Mouse (Mus musculus) liver, adult 2 months (tissue): Measurements from ENCODE around the gene Pdcd6. TPM values are rescaled to one million over a fixed set of nuclear protein-coding genes. Genes with fewer than 3 reads are reported as not detected.

Source experiments
- DNase-seq: peaks from one replicate; pipeline ENCODE4 v3.0.0-alpha.2; 2011; ENCODE audit warnings: low read depth, low spot score; ENCODE audit errors: extremely low read depth
- H3K27ac ChIP-seq: fragments of 200-500 bp; replicated peaks from 2 replicates; pipeline ENCODE4 v1.5.1; 2012; ENCODE audit warnings: low read depth, mild to moderate bottlenecking, control low read depth, inconsistent platforms, low read length; ENCODE audit not compliant: insufficient read depth
- H3K27me3 ChIP-seq: fragments of 200-500 bp; 2 replicates; pipeline ENCODE4 v1.6.1; 2012; ENCODE audit warnings: mild to moderate bottlenecking, moderate library complexity, low read length, inconsistent platforms; ENCODE audit not compliant: control insufficient read depth, insufficient read depth
- H3K36me3 ChIP-seq: fragments of 200-500 bp; 2 replicates; pipeline ENCODE4 v1.6.1; 2012; ENCODE audit warnings: low read length, inconsistent platforms; ENCODE audit not compliant: control insufficient read depth, insufficient read depth
- H3K4me1 ChIP-seq: fragments of 200-500 bp; 2 replicates; pipeline ENCODE4 v1.6.1; 2011; ENCODE audit warnings: low read length; ENCODE audit not compliant: control insufficient read depth, insufficient read depth
- H3K4me3 ChIP-seq: fragments of 200-500 bp; 2 replicates; pipeline ENCODE4 v1.5.1; 2011; ENCODE audit warnings: low read depth, mild to moderate bottlenecking, control low read depth, low read length, moderate library complexity; ENCODE audit not compliant: insufficient read depth
- H3K79me2 ChIP-seq: fragments of 200-500 bp; 2 replicates; pipeline ENCODE4 v1.6.1; 2012; ENCODE audit warnings: inconsistent platforms, mild to moderate bottlenecking, low read length, moderate library complexity; ENCODE audit not compliant: control insufficient read depth, insufficient read depth
- H3K9ac ChIP-seq: fragments of 200-500 bp; 2 replicates; pipeline ENCODE4 v1.6.1; 2012; ENCODE audit warnings: low read depth, mild to moderate bottlenecking, control low read depth, inconsistent platforms, low read length
- CTCF ChIP-seq: fragments of 200-500 bp; IDR thresholded peaks from 2 replicates; pipeline ENCODE4 v1.5.1; 2011; ENCODE audit warnings: low read depth, low read length, control low read depth
- POLR2A ChIP-seq: fragments of 200-500 bp; IDR thresholded peaks from 2 replicates; pipeline ENCODE4 v1.6.1; 2011; ENCODE audit warnings: low read length, control low read depth; ENCODE audit not compliant: insufficient read depth; ENCODE audit errors: extremely low read depth
- WGBS: fragments of 180-500 bp; shearing (Covaris S2); methylation state at CpG from one replicate; pipeline ENCODE4 v1.1.7; 2018; 5-methylcytosine and 5-hydroxymethylcytosine counted together
- polyA plus RNA-seq: library from polyadenylated mRNA; depleted of rRNA; stranded (reverse); fragments of >200 nt; gene quantifications from 2 replicates; pipeline ENCODE4 v1.2.3, GENCODE M21; 2012
- total RNA-seq: library from RNA; depleted of rRNA; stranded (reverse); fragments of >200 nt; gene quantifications from 2 replicates; pipeline ENCODE4 v1.2.3, GENCODE M21; 2014

Gene Pdcd6
- total and polyA plus RNA-seq, 2 experiments = 77.0 to 140 TPM

- Histone ChIP-seq H3K9ac (no peak overlapping the region), H3K27me3 (no peaks in the 10 kb centered on the region), H3K36me3 (peaks cover 31% of the 10 kb centered on the region), H3K27ac (no peak overlapping the region), H3K79me2 (no peaks in the 10 kb centered on the region), H3K4me3 (no peak overlapping the region), H3K4me1 (no peaks in the 10 kb centered on the region)
- WGBS = 38% methylated on average over 4 of the region's 4 CpGs
- TF ChIP-seq CTCF (peak; percentile 88), POLR2A (no peak)
- DNase-seq = peak; percentile 24
Measured at GRCm38 (mm10) chr13:74300925-74301606, 16.3 kb downstream of the Pdcd6 start.

- Histone ChIP-seq H3K27me3 (no peaks in the 10 kb centered on the region), H3K27ac (no peak overlapping the region), H3K36me3 (no peaks in the 10 kb centered on the region), H3K4me3 (no peak overlapping the region), H3K9ac (no peak overlapping the region), H3K4me1 (no peaks in the 10 kb centered on the region), H3K79me2 (no peaks in the 10 kb centered on the region)
- 67% methylated on average over 7 of the region's 7 CpGs for WGBS
- no peak for DNase-seq
- TF ChIP-seq CTCF (no peak), POLR2A (no peak)
Measured at GRCm38 (mm10) chr13:74296376-74296775, 21.0 kb downstream of the Pdcd6 start.

GRCm38 (mm10) chr13:74292167-74292566 is 25.2 kb downstream of the Pdcd6 start, which contains the start of gene Ahrr:
TSS of gene Ahrr (minus strand) at chr13:74292331.
- no peak for TF ChIP-seq POLR2A
- peak; percentile 28; the same call in 1 of the 2 replicates for TF ChIP-seq CTCF
- WGBS = 2% methylated on average over 27 of the region's 27 CpGs
- Histone ChIP-seq H3K4me3 (no peak within 1 kb of the TSS), H3K36me3 (no peaks in the 10 kb centered on the region), H3K79me2 (no peaks in the 10 kb centered on the region), H3K9ac (no peak within 1 kb of the TSS), H3K4me1 (no peaks in the 10 kb centered on the region), H3K27me3 (no peaks in the 10 kb centered on the region), H3K27ac (no peak within 1 kb of the TSS)
- DNase-seq = no peak

GRCm38 (mm10) chr13:74289646-74290045 is 27.7 kb downstream of the Pdcd6 start:
- Histone ChIP-seq H3K4me1 (no peaks in the 10 kb centered on the region), H3K27me3 (no peaks in the 10 kb centered on the region), H3K36me3 (no peaks in the 10 kb centered on the region), H3K4me3 (no peak overlapping the region), H3K9ac (no peak overlapping the region), H3K27ac (no peak overlapping the region), H3K79me2 (no peaks in the 10 kb centered on the region)
- DNase-seq = no peak
- 91% methylated on average over 5 of the region's 5 CpGs for WGBS
- TF ChIP-seq POLR2A (no peak), CTCF (no peak)

- H3K27ac ChIP-seq = no peak overlapping the region
- no peak overlapping the region for H3K4me3 ChIP-seq
- no peaks in the 10 kb centered on the region for H3K27me3 ChIP-seq
- H3K9ac ChIP-seq = no peak overlapping the region
- 79% methylated on average over 2 of the region's 2 CpGs for WGBS
- TF ChIP-seq POLR2A = no peak
- TF ChIP-seq CTCF = no peak
- no peaks in the 10 kb centered on the region for H3K36me3 ChIP-seq
- H3K4me1 ChIP-seq = no peaks in the 10 kb centered on the region; the same call in 1 of the 2 replicates
- DNase-seq = no peak
- no peaks in the 10 kb centered on the region for H3K79me2 ChIP-seq
Measured at GRCm38 (mm10) chr13:74282299-74282698, 35.1 kb downstream of the Pdcd6 start.

GRCm38 (mm10) chr13:74275726-74276125 is 41.7 kb downstream of the Pdcd6 start:
- TF ChIP-seq POLR2A (no peak), CTCF (no peak)
- no peaks in the 10 kb centered on the region for H3K36me3 ChIP-seq
- no peaks in the 10 kb centered on the region for H3K4me1 ChIP-seq
- H3K9ac ChIP-seq = no peak overlapping the region
- H3K4me3 ChIP-seq = no peak overlapping the region
- H3K27ac ChIP-seq = no peak overlapping the region
- no peak for DNase-seq
- H3K79me2 ChIP-seq = no peaks in the 10 kb centered on the region
- no peaks in the 10 kb centered on the region for H3K27me3 ChIP-seq
- WGBS = 75% methylated on average over 4 of the region's 4 CpGs
